Mouse (Mus musculus) hindbrain, embryonic 11.5 days (tissue): Measurements from ENCODE around the gene Robo2. TPM values are rescaled to one million over a fixed set of nuclear protein-coding genes. Genes with fewer than 3 reads are reported as not detected.
"Not testable (repeated sequence)": the region's sequence is repeated elsewhere in the genome, so short reads cannot be mapped to it uniquely, and the experiment has no call there.

ENCODE experiments used
- ATAC-seq: fragments of 200-750 bp; cut with Nextera tagmentation; 2 replicates; pipeline ENCODE4 v1.8.0; 2017; ENCODE audit warnings: mild to moderate bottlenecking, moderate TSS enrichment, moderate library complexity; ENCODE audit not compliant: low FRiP score
- DNase-seq: peaks from one replicate; pipeline ENCODE4 v3.0.0-alpha.2; 2015; ENCODE audit warnings: low spot score
- H3K27ac ChIP-seq: fragments of 300-500 bp; sonication (generic); 2 replicates; pipeline ENCODE4 v1.5.1; 2014; ENCODE audit warnings: mild to moderate bottlenecking, low read depth, low read length
- H3K27me3 ChIP-seq: fragments of 300-500 bp; sonication (generic); 2 replicates; pipeline ENCODE4 v1.6.1; 2014; ENCODE audit warnings: mild to moderate bottlenecking, low read length, moderate library complexity, mixed read lengths; ENCODE audit not compliant: control insufficient read depth, insufficient read depth
- H3K36me3 ChIP-seq: fragments of 300-500 bp; sonication (generic); 2 replicates; pipeline ENCODE4 v1.6.1; 2014; ENCODE audit warnings: mild to moderate bottlenecking, low read length, moderate library complexity, mixed read lengths; ENCODE audit not compliant: control insufficient read depth, insufficient read depth
- H3K4me1 ChIP-seq: fragments of 300-500 bp; sonication (generic); replicated peaks from 2 replicates; pipeline ENCODE4 v1.6.1; 2014; ENCODE audit warnings: low read length, mixed read lengths; ENCODE audit not compliant: control insufficient read depth, insufficient read depth
- H3K4me2 ChIP-seq: fragments of 300-500 bp; sonication (generic); replicated peaks from 2 replicates; pipeline ENCODE4 v1.6.1; 2014; ENCODE audit warnings: mild to moderate bottlenecking, low read depth, low read length
- H3K4me3 ChIP-seq: fragments of 300-500 bp; sonication (generic); 2 replicates; pipeline ENCODE4 v1.5.1; 2014; ENCODE audit warnings: low read depth, low read length
- H3K9ac ChIP-seq: fragments of 300-500 bp; sonication (generic); 2 replicates; pipeline ENCODE4 v1.6.1; 2014; ENCODE audit warnings: low read depth, low read length
- H3K9me3 ChIP-seq: fragments of 300-500 bp; sonication (generic); 2 replicates; pipeline ENCODE4 v1.6.1; 2016; ENCODE audit warnings: low read length; ENCODE audit not compliant: control insufficient read depth
- WGBS: fragments of 180-500 bp; shearing (Covaris S2); extraction: QIAGEN DNeasy Blood & Tissue Kit; methylation state at CpG from one replicate; pipeline ENCODE4 v1.1.7; 2014; 5-methylcytosine and 5-hydroxymethylcytosine counted together
- polyA plus RNA-seq: library from polyadenylated mRNA; unstranded; fragments of >200 nt; fragmentation: Nextera tagmentation; extraction: Ambion mirVana; gene quantifications from 2 replicates; pipeline ENCODE4 v1.2.1, GENCODE M21; 2014

Gene Robo2
- polyA plus RNA-seq, 1 experiment from 2014 or later, result 37.5 TPM

DNA sequence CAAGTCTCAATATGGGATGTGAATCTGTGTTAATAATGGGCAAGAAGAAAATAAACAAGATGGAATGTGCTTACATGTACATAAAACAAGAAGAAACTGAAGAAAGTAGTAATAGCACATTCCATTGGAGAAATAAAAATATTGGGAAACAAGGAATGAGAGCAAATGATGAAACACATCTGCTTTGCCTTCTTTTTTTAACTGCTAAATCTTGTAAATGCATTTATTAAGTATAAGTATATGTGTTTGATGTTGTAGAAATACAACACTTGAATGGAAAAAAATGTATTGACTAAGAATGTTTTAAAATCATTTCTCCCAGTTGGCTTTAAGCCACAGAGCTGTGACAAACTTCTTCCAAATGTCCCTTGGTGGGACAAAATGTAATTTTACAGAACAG lies 350.1 kb downstream of the Robo2 start:
- ATAC-seq (no peak), DNase-seq (no peak)
- no peaks in the 10 kb centered on the region for H3K9me3 ChIP-seq
- H3K27ac ChIP-seq, result no peak overlapping the region
- H3K27me3 ChIP-seq, result no peaks in the 10 kb centered on the region
- no peaks in the 10 kb centered on the region for H3K36me3 ChIP-seq
- no peak overlapping the region for H3K9ac ChIP-seq
- H3K4me1 ChIP-seq, result no peaks in the 10 kb centered on the region
- H3K4me2 ChIP-seq, result no peak overlapping the region
- no peak overlapping the region for H3K4me3 ChIP-seq

GRCm38 (mm10) chr16:74056886-74057285 lies 354.7 kb downstream of the Robo2 start:
- WGBS, result 90% methylated on average over 2 of the region's 2 CpGs
- Histone ChIP-seq H3K4me1 (no peaks in the 10 kb centered on the region), H3K4me2 (no peak overlapping the region), H3K4me3 (no peak overlapping the region), H3K27me3 (no peaks in the 10 kb centered on the region), H3K9me3 (no peaks in the 10 kb centered on the region), H3K9ac (no peak overlapping the region), H3K36me3 (no peaks in the 10 kb centered on the region), H3K27ac (no peak overlapping the region)
- DNase-seq (no peak), ATAC-seq (no peak)

DNA sequence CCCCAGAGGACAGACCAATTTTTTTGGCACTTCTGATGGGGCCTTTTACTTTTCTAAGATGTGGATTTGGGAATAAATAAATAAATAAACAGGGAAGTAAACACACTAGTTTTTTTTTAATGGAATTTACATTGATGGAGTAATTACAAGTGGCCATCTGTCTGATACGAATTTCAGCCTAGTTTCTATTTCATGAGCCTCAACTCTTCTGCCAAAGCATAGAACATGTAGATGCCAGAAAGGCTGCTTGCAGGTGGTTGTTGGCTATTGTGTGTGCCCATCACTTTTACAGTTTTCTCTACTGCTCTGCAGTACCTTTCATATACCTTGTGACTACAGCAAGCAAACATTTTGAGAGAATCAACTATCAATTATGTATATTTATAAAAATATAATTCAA lies 355.4 kb downstream of the Robo2 start:
- H3K4me3 ChIP-seq, result no peak overlapping the region
- no peaks in the 10 kb centered on the region for H3K4me1 ChIP-seq
- H3K27me3 ChIP-seq, result no peaks in the 10 kb centered on the region
- no peak overlapping the region for H3K4me2 ChIP-seq
- DNase-seq (no peak), ATAC-seq (no peak)
- H3K27ac ChIP-seq, result no peak overlapping the region
- WGBS, result 87% methylated on average over 1 of the region's 1 CpGs
- H3K9me3 ChIP-seq, result no peaks in the 10 kb centered on the region
- no peak overlapping the region for H3K9ac ChIP-seq
- H3K36me3 ChIP-seq, result no peaks in the 10 kb centered on the region

- Histone ChIP-seq H3K4me1 (no peaks in the 10 kb centered on the region), H3K4me2 (no peak overlapping the region), H3K27ac (no peak overlapping the region), H3K27me3 (no peaks in the 10 kb centered on the region), H3K36me3 (no peaks in the 10 kb centered on the region), H3K9ac (no peak overlapping the region), H3K4me3 (no peak overlapping the region), H3K9me3 (no peaks in the 10 kb centered on the region)
- DNase-seq (no peak), ATAC-seq (no peak)
- WGBS, result 73% methylated on average over 10 of the region's 10 CpGs
Observed at GRCm38 (mm10) chr16:74055061-74055751, 356.4 kb downstream of the Robo2 start.

DNA sequence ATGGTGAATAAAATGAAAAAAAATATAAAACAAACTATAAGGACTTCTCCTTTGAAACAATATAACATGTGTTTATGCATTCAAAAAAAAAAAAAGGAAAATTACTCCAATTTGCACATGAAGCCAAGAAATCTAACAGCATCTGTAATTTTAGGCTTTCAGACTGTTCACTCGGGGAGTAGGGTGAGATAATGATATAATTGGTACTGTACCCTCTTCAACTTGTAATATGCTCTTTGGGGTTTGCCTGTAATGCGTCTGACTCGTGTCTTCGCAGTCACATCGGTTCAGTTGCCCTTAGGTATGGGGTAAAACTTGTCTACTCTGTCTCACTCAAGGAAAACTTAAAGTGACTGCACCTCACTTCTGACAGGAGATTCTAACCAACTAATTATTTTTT lies 362.2 kb downstream of the Robo2 start:
- Histone ChIP-seq H3K4me1 (no peaks in the 10 kb centered on the region), H3K9me3 (no peaks in the 10 kb centered on the region), H3K9ac (no peak overlapping the region), H3K27me3 (no peaks in the 10 kb centered on the region), H3K4me2 (no peak overlapping the region), H3K4me3 (no peak overlapping the region), H3K36me3 (no peaks in the 10 kb centered on the region), H3K27ac (no peak overlapping the region)
- ATAC-seq, result no peak
- DNase-seq, result no peak
- 93% methylated on average over 5 of the region's 5 CpGs for WGBS

DNA sequence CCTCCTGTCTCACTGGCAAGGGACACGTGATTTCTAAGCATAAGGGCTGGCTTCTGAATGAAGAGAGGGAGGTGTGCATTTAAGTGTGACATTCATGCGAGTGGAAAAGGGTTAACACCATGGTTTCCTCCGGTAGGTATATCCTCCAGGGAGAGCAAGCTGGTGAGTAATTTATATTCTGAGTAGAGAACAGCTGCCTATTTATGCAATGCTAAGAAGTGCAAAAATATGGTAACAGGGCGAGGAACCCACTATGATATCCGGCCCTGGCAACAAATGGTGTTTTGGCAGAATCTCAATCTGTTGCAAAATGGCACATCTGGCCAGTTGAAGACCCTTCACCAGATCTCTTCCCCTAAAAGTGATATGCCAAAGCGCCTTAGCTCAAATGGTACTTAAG lies 362.6 kb downstream of the Robo2 start:
- 66% methylated on average over 6 of the region's 6 CpGs for WGBS
- no peak overlapping the region for H3K9ac ChIP-seq

GRCm38 (mm10) chr16:74047232-74047631 lies 364.4 kb downstream of the Robo2 start:
- Histone ChIP-seq H3K27me3 (no peaks in the 10 kb centered on the region), H3K27ac (no peak overlapping the region), H3K4me3 (no peak overlapping the region), H3K4me1 (no peaks in the 10 kb centered on the region), H3K9ac (no peak overlapping the region), H3K36me3 (no peaks in the 10 kb centered on the region), H3K9me3 (no peaks in the 10 kb centered on the region), H3K4me2 (no peak overlapping the region)
- no peak for DNase-seq
- 46% methylated on average over 3 of the region's 3 CpGs for WGBS
- no peak for ATAC-seq

More for the DNA sequence above, 362.6 kb downstream of the Robo2 start:
- Histone ChIP-seq H3K27me3 (no peaks in the 10 kb centered on the region), H3K27ac (no peak overlapping the region), H3K4me1 (no peaks in the 10 kb centered on the region), H3K9me3 (no peaks in the 10 kb centered on the region), H3K36me3 (no peaks in the 10 kb centered on the region), H3K4me3 (no peak overlapping the region), H3K4me2 (no peak overlapping the region)
- ATAC-seq (no peak), DNase-seq (no peak)

GRCm38 (mm10) chr16:74040797-74041196 lies 370.8 kb downstream of the Robo2 start:
- H3K36me3 ChIP-seq, H3K9ac ChIP-seq, H3K27ac ChIP-seq, H3K4me3 ChIP-seq, DNase-seq, H3K4me1 ChIP-seq, H3K9me3 ChIP-seq, H3K27me3 ChIP-seq, ATAC-seq, H3K4me2 ChIP-seq: not testable (repeated sequence)
- WGBS, result 83% methylated on average over 1 of the region's 2 CpGs

DNA sequence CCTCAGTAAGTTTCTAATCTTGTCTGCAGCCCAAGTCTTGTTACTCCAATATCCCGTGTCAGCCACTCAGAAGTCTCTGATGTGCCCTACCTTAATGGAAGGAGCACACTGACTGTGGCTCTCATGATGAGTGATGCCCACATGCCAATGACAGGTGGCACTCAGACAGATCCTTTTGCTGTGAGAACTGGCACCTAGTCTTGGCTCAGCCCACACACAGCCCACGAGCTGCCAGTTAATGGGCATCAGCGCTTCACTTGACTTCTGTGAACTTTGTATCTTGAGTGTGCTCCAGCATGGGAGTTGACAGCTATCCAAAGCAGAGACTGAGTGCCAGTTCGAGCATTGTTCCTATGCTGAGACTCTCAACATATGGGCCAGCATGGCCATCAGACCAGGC lies 383.8 kb downstream of the Robo2 start:
- Histone ChIP-seq H3K9me3 (no peaks in the 10 kb centered on the region), H3K9ac (no peak overlapping the region), H3K36me3 (no peaks in the 10 kb centered on the region), H3K4me3 (no peak overlapping the region), H3K4me2 (no peak overlapping the region), H3K27me3 (no peaks in the 10 kb centered on the region), H3K27ac (no peak overlapping the region), H3K4me1 (no peaks in the 10 kb centered on the region)
- no peak for DNase-seq
- ATAC-seq, result no peak
- WGBS, result 82% methylated on average over 4 of the region's 4 CpGs
